Mouse (Mus musculus) hindbrain, embryonic 12.5 days (tissue): ENCODE measurements around the gene Coro1c. TPM values are rescaled to one million over a fixed set of nuclear protein-coding genes. Genes with fewer than 3 reads are reported as not detected.

ENCODE experiments used
- ATAC-seq: fragments of 200-750 bp; cut with Nextera tagmentation; 2 replicates; pipeline ENCODE4 v1.8.0; 2017; ENCODE audit warnings: moderate TSS enrichment; ENCODE audit not compliant: low FRiP score
- H3K27ac ChIP-seq: fragments of 300-500 bp; sonication (generic); 2 replicates; pipeline ENCODE4 v1.5.1; 2016; ENCODE audit warnings: mild to moderate bottlenecking
- H3K27me3 ChIP-seq: fragments of 300-500 bp; sonication (generic); 2 replicates; pipeline ENCODE4 v1.6.1; 2016; ENCODE audit warnings: mild to moderate bottlenecking
- H3K36me3 ChIP-seq: fragments of 300-500 bp; sonication (generic); 2 replicates; pipeline ENCODE4 v1.6.1; 2016; ENCODE audit warnings: mild to moderate bottlenecking
- H3K4me1 ChIP-seq: fragments of 300-500 bp; sonication (generic); 2 replicates; pipeline ENCODE4 v1.6.1; 2016
- H3K4me2 ChIP-seq: fragments of 300-500 bp; sonication (generic); replicated peaks from 2 replicates; pipeline ENCODE4 v1.6.1; 2016; ENCODE audit warnings: mild to moderate bottlenecking
- H3K4me3 ChIP-seq: fragments of 300-500 bp; sonication (generic); 2 replicates; pipeline ENCODE4 v1.5.1; 2016; ENCODE audit warnings: mild to moderate bottlenecking
- H3K9ac ChIP-seq: fragments of 300-500 bp; sonication (generic); 2 replicates; pipeline ENCODE4 v1.6.1; 2016; ENCODE audit warnings: mild to moderate bottlenecking, moderate library complexity
- H3K9me3 ChIP-seq: fragments of 300-500 bp; sonication (generic); replicated peaks from 2 replicates; pipeline ENCODE4 v1.6.1; 2016; ENCODE audit warnings: mild to moderate bottlenecking
- WGBS: fragments of 180-500 bp; shearing (Covaris S2); methylation state at CpG from one replicate; pipeline ENCODE4 v1.1.7; 2016; 5-methylcytosine and 5-hydroxymethylcytosine counted together
- polyA plus RNA-seq: library from polyadenylated mRNA; unstranded; fragments of >200 nt; fragmentation: Nextera tagmentation; extraction: Ambion mirVana; gene quantifications from 2 replicates; pipeline ENCODE4 v1.2.1, GENCODE M21; 2016

Gene Coro1c
- polyA plus RNA-seq, 1 experiment from 2014 or later, result 226 TPM

- H3K4me2 ChIP-seq, result no peak overlapping the region
- peaks cover 51% of the 10 kb centered on the region for H3K4me1 ChIP-seq
- no peaks in the 10 kb centered on the region for H3K27me3 ChIP-seq
- no peak overlapping the region for H3K27ac ChIP-seq
- no peak overlapping the region for H3K4me3 ChIP-seq
- no peak for ATAC-seq
- 84% methylated on average over 18 of the region's 18 CpGs for whole genome bisulfite sequencing
- no peaks in the 10 kb centered on the region for H3K36me3 ChIP-seq
- no peak overlapping the region for H3K9ac ChIP-seq
- H3K9me3 ChIP-seq, result no peaks in the 10 kb centered on the region
Observed at GRCm38 (mm10) chr5:113890874-113891273, 17.7 kb downstream of the Coro1c start.

- 33% methylated on average over 4 of the region's 4 CpGs for WGBS
- H3K4me1 ChIP-seq, result peaks cover 58% of the 10 kb centered on the region
Observed at GRCm38 (mm10) chr5:113889912-113890311, 18.6 kb downstream of the Coro1c start.

GRCm38 (mm10) chr5:113889181-113889906, 19.2 kb downstream of the Coro1c start:
- peak overlapping the region; percentile 43; the same call in 1 of the 2 replicates for H3K9ac ChIP-seq
- no peaks in the 10 kb centered on the region for H3K27me3 ChIP-seq
- peaks cover 61% of the 10 kb centered on the region for H3K4me1 ChIP-seq
- no peaks in the 10 kb centered on the region for H3K9me3 ChIP-seq
- no peak for ATAC-seq
- 26% methylated on average over 19 of the region's 19 CpGs for WGBS
- no peaks in the 10 kb centered on the region for H3K36me3 ChIP-seq
- H3K4me2 ChIP-seq, result peak overlapping the region; percentile 36
- H3K27ac ChIP-seq, result peak overlapping the region; percentile 76
- no peak overlapping the region for H3K4me3 ChIP-seq

More at GRCm38 (mm10) chr5:113889912-113890311, 18.6 kb downstream of the Coro1c start:
- H3K4me2 ChIP-seq, result no peak overlapping the region
- no peaks in the 10 kb centered on the region for H3K9me3 ChIP-seq
- 0 out of 2 replicates have a peak overlapping the region, but pooled peaks have one; percentile 26 for H3K27ac ChIP-seq
- no peak overlapping the region for H3K4me3 ChIP-seq
- no peak overlapping the region for H3K9ac ChIP-seq
- H3K36me3 ChIP-seq, result no peaks in the 10 kb centered on the region
- H3K27me3 ChIP-seq, result no peaks in the 10 kb centered on the region
- ATAC-seq, result no peak

- Histone ChIP-seq H3K4me2 (no peak overlapping the region), H3K9me3 (no peaks in the 10 kb centered on the region), H3K9ac (no peak overlapping the region; the same call in 1 of the 2 replicates), H3K4me3 (no peak overlapping the region), H3K27ac (peak overlapping the region; percentile 76; the same call in 1 of the 2 replicates), H3K4me1 (peaks cover 71% of the 10 kb centered on the region), H3K27me3 (no peaks in the 10 kb centered on the region), H3K36me3 (no peaks in the 10 kb centered on the region)
- ATAC-seq, result no peak
- WGBS, result 88% methylated on average over 5 of the region's 5 CpGs
Observed at GRCm38 (mm10) chr5:113888186-113888795, 20.3 kb downstream of the Coro1c start.

GRCm38 (mm10) chr5:113887132-113887531, 21.4 kb downstream of the Coro1c start:
- WGBS, result 60% methylated on average over 11 of the region's 11 CpGs
- Histone ChIP-seq H3K27me3 (no peaks in the 10 kb centered on the region), H3K4me1 (peaks cover 82% of the 10 kb centered on the region), H3K9ac (no peak overlapping the region), H3K27ac (no peak overlapping the region), H3K36me3 (no peaks in the 10 kb centered on the region), H3K4me3 (no peak overlapping the region), H3K9me3 (no peaks in the 10 kb centered on the region), H3K4me2 (no peak overlapping the region)
- no peak for ATAC-seq

GRCm38 (mm10) chr5:113885623-113886022, 22.9 kb downstream of the Coro1c start:
- peaks cover 76% of the 10 kb centered on the region for H3K4me1 ChIP-seq
- ATAC-seq, result peak; percentile 55; the same call in 1 of the 2 replicates
- H3K9ac ChIP-seq, result 0 out of 2 replicates have a peak overlapping the region, but pooled peaks have one; percentile 35
- peaks cover 15% of the 10 kb centered on the region for H3K36me3 ChIP-seq
- peak overlapping the region; percentile 68 for H3K27ac ChIP-seq
- H3K9me3 ChIP-seq, result no peaks in the 10 kb centered on the region
- 0 out of 2 replicates have a peak overlapping the region, but pooled peaks have one; percentile 5 for H3K4me2 ChIP-seq
- H3K4me3 ChIP-seq, result no peak overlapping the region
- WGBS, result 30% methylated on average over 8 of the region's 8 CpGs
- H3K27me3 ChIP-seq, result no peaks in the 10 kb centered on the region

GRCm38 (mm10) chr5:113884750-113885149, 23.8 kb downstream of the Coro1c start:
- H3K4me2 ChIP-seq, result no peak overlapping the region
- no peak overlapping the region for H3K9ac ChIP-seq
- no peaks in the 10 kb centered on the region for H3K9me3 ChIP-seq
- no peak for ATAC-seq
- H3K4me3 ChIP-seq, result no peak overlapping the region
- H3K27me3 ChIP-seq, result no peaks in the 10 kb centered on the region
- H3K36me3 ChIP-seq, result peaks cover 24% of the 10 kb centered on the region
- 46% methylated on average over 7 of the region's 7 CpGs for WGBS
- 0 out of 2 replicates have a peak overlapping the region, but pooled peaks have one; percentile 9 for H3K27ac ChIP-seq
- H3K4me1 ChIP-seq, result peaks cover 68% of the 10 kb centered on the region

- 35% methylated on average over 3 of the region's 3 CpGs for WGBS
- ATAC-seq, result peak; percentile 44; the same call in 1 of the 2 replicates
- Histone ChIP-seq H3K4me2 (no peak overlapping the region), H3K4me1 (peaks cover 63% of the 10 kb centered on the region), H3K27me3 (no peaks in the 10 kb centered on the region), H3K36me3 (peaks cover 37% of the 10 kb centered on the region), H3K9ac (no peak overlapping the region; the same call in 1 of the 2 replicates), H3K9me3 (no peaks in the 10 kb centered on the region), H3K27ac (peak overlapping the region; percentile 83), H3K4me3 (no peak overlapping the region)
Observed at GRCm38 (mm10) chr5:113883384-113883771, 25.2 kb downstream of the Coro1c start.

GRCm38 (mm10) chr5:113882566-113883383, 25.8 kb downstream of the Coro1c start:
- ATAC-seq, result peak; percentile 24; the same call in 1 of the 2 replicates
- Histone ChIP-seq H3K4me2 (no peak overlapping the region), H3K4me1 (peaks cover 64% of the 10 kb centered on the region), H3K9me3 (no peaks in the 10 kb centered on the region), H3K4me3 (no peak overlapping the region), H3K27ac (peak overlapping the region; percentile 83), H3K27me3 (no peaks in the 10 kb centered on the region), H3K9ac (no peak overlapping the region), H3K36me3 (peaks cover 41% of the 10 kb centered on the region)
- WGBS, result 57% methylated on average over 15 of the region's 15 CpGs

- Histone ChIP-seq H3K9me3 (no peaks in the 10 kb centered on the region), H3K4me2 (no peak overlapping the region), H3K36me3 (peaks cover 48% of the 10 kb centered on the region), H3K9ac (no peak overlapping the region), H3K4me3 (no peak overlapping the region), H3K27ac (no peak overlapping the region), H3K4me1 (peaks cover 65% of the 10 kb centered on the region), H3K27me3 (no peaks in the 10 kb centered on the region)
- no peak for ATAC-seq
- 95% methylated on average over 14 of the region's 14 CpGs for WGBS
Observed at GRCm38 (mm10) chr5:113881136-113881535, 27.4 kb downstream of the Coro1c start.

- H3K36me3 ChIP-seq, result peaks cover 55% of the 10 kb centered on the region
- no peak overlapping the region for H3K4me3 ChIP-seq
- no peaks in the 10 kb centered on the region for H3K9me3 ChIP-seq
- H3K9ac ChIP-seq, result no peak overlapping the region
- no peak for ATAC-seq
- H3K27me3 ChIP-seq, result no peaks in the 10 kb centered on the region
- H3K4me2 ChIP-seq, result no peak overlapping the region
- H3K27ac ChIP-seq, result peak overlapping the region; percentile 35; the same call in 1 of the 2 replicates
- H3K4me1 ChIP-seq, result peaks cover 62% of the 10 kb centered on the region
- 92% methylated on average over 17 of the region's 17 CpGs for WGBS
Observed at GRCm38 (mm10) chr5:113878943-113879617, 29.5 kb downstream of the Coro1c start.
